In the genomic region with DNA sequence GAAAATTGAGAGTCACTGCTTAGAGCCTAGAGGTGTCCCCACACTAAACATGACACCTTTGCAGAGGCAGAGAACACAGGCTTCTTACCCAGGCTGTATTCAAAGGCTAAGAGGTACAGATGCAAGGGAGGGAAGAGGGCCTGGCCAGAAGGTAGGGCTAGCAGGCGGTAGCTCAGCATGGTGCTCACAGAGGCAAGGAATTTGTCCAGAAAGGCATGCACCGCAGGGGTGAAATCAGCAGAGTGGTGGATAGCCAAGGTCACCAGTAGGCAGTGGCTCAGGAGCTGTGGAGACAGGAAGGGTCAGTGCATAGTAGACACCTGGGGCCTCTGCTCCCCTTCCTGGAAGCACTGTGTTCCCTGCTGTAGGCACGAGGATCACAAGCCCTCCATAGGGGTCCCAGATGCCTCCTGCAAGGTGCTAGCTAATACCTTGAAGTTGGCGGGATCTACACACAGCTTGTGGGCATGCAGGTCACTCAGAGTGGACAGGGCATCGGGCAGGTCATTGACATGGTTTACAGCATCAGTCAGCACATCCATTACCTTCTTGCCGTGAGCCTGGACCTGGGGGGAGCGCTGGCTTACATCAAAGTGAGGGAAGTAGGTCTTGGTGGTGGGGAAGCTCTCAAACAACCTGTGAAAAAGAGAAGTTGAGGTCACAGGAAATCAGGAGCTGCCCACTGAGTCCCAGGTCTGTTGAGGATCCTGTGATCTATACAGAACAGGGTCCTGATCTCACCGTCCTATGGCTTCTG, we compare ENCODE assay signal across 19 mouse cellular contexts. TPM values are rescaled to one million over a fixed set of nuclear protein-coding genes. Genes with fewer than 3 reads are reported as not detected.
DNase-seq lines count a peak whose midpoint lies in the region; ATAC-seq and TF ChIP-seq lines count a peak whose summit lies in the region.
"Had no signal": no experiment of that assay in that cellular context is flagged by ENCODE, and none has a peak within 500 bp of the region (broad histone marks: within the 10 kb centered on the region; RNA-seq: fewer than 3 reads in every experiment).

No protein-coding gene starts in this region.

- ATAC-seq in intestine, postnatal 0 days: no peak
- no peak for ATAC-seq in intestine, embryonic 16.5 days
- ATAC-seq in lung, postnatal 0 days: no peak
- ATAC-seq: CD4-positive, CD25-positive, alpha-beta regulatory T cell, adult 4 months; inflammation-experienced regulatory T-cells, adult 6 months had no signal

- no peak overlapping the region for H3K4me3 ChIP-seq in intestine, postnatal 0 days (ENCODE audit: low read depth, low read length)
- H3K4me3 ChIP-seq in intestine, embryonic 16.5 days (ENCODE audit: low read length): no peak overlapping the region
- no peak overlapping the region for H3K4me3 ChIP-seq in lung, postnatal 0 days (ENCODE audit: low read depth, low read length)
- H3K4me3 ChIP-seq: forebrain, embryonic 10.5 days; hindbrain, embryonic 13.5 days; midbrain, embryonic 12.5 days; neural tube, embryonic 12.5 days had no signal

- no peaks in the 10 kb centered on the region for H3K9me3 ChIP-seq in intestine, postnatal 0 days (ENCODE audit: control insufficient read depth)
- H3K9me3 ChIP-seq in intestine, embryonic 16.5 days (ENCODE audit: control insufficient read depth, low read length): peaks cover 2% of the 10 kb centered on the region
- no peaks in the 10 kb centered on the region for H3K9me3 ChIP-seq in lung, postnatal 0 days (ENCODE audit: low read length)

- no peak overlapping the region for H3K27ac ChIP-seq in intestine, postnatal 0 days (ENCODE audit: low read depth, low read length)
- H3K27ac ChIP-seq in intestine, embryonic 16.5 days (ENCODE audit: low read length): no peak overlapping the region
- no peak overlapping the region for H3K27ac ChIP-seq in lung, postnatal 0 days (ENCODE audit: low read length)
- H3K27ac ChIP-seq: forebrain, embryonic 10.5 days; hindbrain, embryonic 13.5 days; midbrain, embryonic 12.5 days; neural tube, embryonic 12.5 days had no signal

- H3K27me3 ChIP-seq in intestine, postnatal 0 days (replicated peaks; ENCODE audit: control insufficient read depth, insufficient read depth, low read length): no peaks in the 10 kb centered on the region
- no peaks in the 10 kb centered on the region for H3K27me3 ChIP-seq in intestine, embryonic 16.5 days (replicated peaks; ENCODE audit: control insufficient read depth, insufficient read depth, low read length)
- H3K27me3 ChIP-seq in lung, postnatal 0 days (replicated peaks; ENCODE audit: insufficient read depth, low read length): no peaks in the 10 kb centered on the region
- H3K27me3 ChIP-seq: hindbrain, embryonic 13.5 days; midbrain, embryonic 12.5 days; neural tube, embryonic 12.5 days had no signal

- 90% methylated on average over 8 of the region's 8 CpGs for WGBS in intestine, postnatal 0 days
- WGBS in intestine, embryonic 16.5 days: 87% methylated on average over 8 of the region's 8 CpGs
- 83% methylated on average over 8 of the region's 8 CpGs for WGBS in lung, postnatal 0 days

- DNase-seq in cerebellum, adult 11-12 months: peak; percentile 22
- DNase-seq in cerebellum, postnatal 4 days (ENCODE audit: low spot score in 2 of 2): no peak
- peak; percentile 57 for DNase-seq in ZHBTc4 (ENCODE audit: low read depth, low spot score)
- no peak for DNase-seq in lung, postnatal 0 days (ENCODE audit: low spot score)
- no peak for DNase-seq in natural killer cell, adult 2 months (ENCODE audit: low spot score in 2 of 2)
- DNase-seq: adrenal gland, postnatal 36 days; kidney, adult 8-10 months; kidney, postnatal 25 days; layer of hippocampus, postnatal 36 days; right cerebral cortex, postnatal 25 days; spleen, adult 18-20 months had no signal

- H3K4me2 ChIP-seq in intestine, postnatal 0 days (replicated peaks; ENCODE audit: low read depth): no peak overlapping the region
- no peak overlapping the region for H3K4me2 ChIP-seq in intestine, embryonic 16.5 days (ENCODE audit: low read depth, low read length)
- H3K4me2 ChIP-seq in lung, postnatal 0 days (replicated peaks; ENCODE audit: low read depth, low read length): no peak overlapping the region
- H3K4me2 ChIP-seq: hindbrain, embryonic 13.5 days; midbrain, embryonic 12.5 days; neural tube, embryonic 12.5 days had no signal

- H3K4me1 ChIP-seq in intestine, postnatal 0 days (replicated peaks; ENCODE audit: control insufficient read depth, insufficient read depth, low read length): no peaks in the 10 kb centered on the region
- H3K4me1 ChIP-seq in intestine, embryonic 16.5 days (ENCODE audit: control insufficient read depth, insufficient read depth, low read length): no peaks in the 10 kb centered on the region
- no peaks in the 10 kb centered on the region for H3K4me1 ChIP-seq in lung, postnatal 0 days (ENCODE audit: insufficient read depth, low read depth, low read length)
- H3K4me1 ChIP-seq: forebrain, embryonic 10.5 days; hindbrain, embryonic 13.5 days; midbrain, embryonic 12.5 days; neural tube, embryonic 12.5 days had no signal

- no peak for TF ChIP-seq EP300 in lung, postnatal 0 days (IDR thresholded peaks at IDR 0.05)

- 0 out of 2 replicates have a peak overlapping the region, but pooled peaks have one; percentile 17 for H3K9ac ChIP-seq in intestine, postnatal 0 days (ENCODE audit: low read depth, low read length)
- H3K9ac ChIP-seq in intestine, embryonic 16.5 days (ENCODE audit: low read depth, low read length): no peak overlapping the region
- no peak overlapping the region for H3K9ac ChIP-seq in lung, postnatal 0 days (replicated peaks; ENCODE audit: low read depth)
- H3K9ac ChIP-seq: hindbrain, embryonic 13.5 days; midbrain, embryonic 12.5 days; neural tube, embryonic 12.5 days had no signal

- no peak for TF ChIP-seq CTCF in intestine, postnatal 0 days (IDR thresholded peaks at IDR 0.05; ENCODE audit: low read depth)
- TF ChIP-seq CTCF in lung, postnatal 0 days (IDR thresholded peaks at IDR 0.05): no peak

- peaks cover 52% of the 10 kb centered on the region for H3K36me3 ChIP-seq in intestine, postnatal 0 days (ENCODE audit: control insufficient read depth, insufficient read depth)
- H3K36me3 ChIP-seq in intestine, embryonic 16.5 days (ENCODE audit: control insufficient read depth, insufficient read depth, low read length): peaks cover 20% of the 10 kb centered on the region
- peaks cover 29% of the 10 kb centered on the region for H3K36me3 ChIP-seq in lung, postnatal 0 days (ENCODE audit: insufficient read depth, low read length)

RNA-seq across cellular contexts. Expression of gene Luc7l, which starts 33.7 kb away (rescaled TPM):
- polyA plus RNA-seq in intestine, postnatal 0 days (2015; fragmentation: Nextera tagmentation; extraction: Ambion mirVana): 28.1 and 32.7 TPM in 2 replicates
- polyA plus RNA-seq in intestine, embryonic 16.5 days (2015; fragmentation: Nextera tagmentation; extraction: Ambion mirVana): 68.2 and 72.2 TPM in 2 replicates
- polyA plus RNA-seq in lung, postnatal 0 days (2015; fragmentation: Nextera tagmentation; extraction: Ambion mirVana): 42.2 and 46.6 TPM in 2 replicates

RNA-seq across cellular contexts. Expression of gene Fam234a, which starts 42.3 kb away (rescaled TPM):
- polyA plus RNA-seq in intestine, postnatal 0 days (2015; fragmentation: Nextera tagmentation; extraction: Ambion mirVana): 113 and 116 TPM in 2 replicates
- polyA plus RNA-seq in intestine, embryonic 16.5 days (2015; fragmentation: Nextera tagmentation; extraction: Ambion mirVana): 123 and 129 TPM in 2 replicates
- 71.2 and 71.8 TPM in 2 replicates for polyA plus RNA-seq in lung, postnatal 0 days (2015; fragmentation: Nextera tagmentation; extraction: Ambion mirVana)

Comparison
In these comparisons a context has a peak if more than half of its experiments do, and no peak if none do; other contexts are left out.
1. DNase-seq: peak in cerebellum, adult 11-12 months (single experiment) and ZHBTc4 (single experiment); none in cerebellum, postnatal 4 days (0 of 2), lung, postnatal 0 days (single experiment) and natural killer cell, adult 2 months (0 of 2).